Mouse (Mus musculus): ENCODE measurements around the gene Tmed10. TPM values are rescaled to one million over a fixed set of nuclear protein-coding genes. Genes with fewer than 3 reads are reported as not detected.

Tmed10 gene
- total RNA-seq, 1 experiment: 109 TPM

DNA sequence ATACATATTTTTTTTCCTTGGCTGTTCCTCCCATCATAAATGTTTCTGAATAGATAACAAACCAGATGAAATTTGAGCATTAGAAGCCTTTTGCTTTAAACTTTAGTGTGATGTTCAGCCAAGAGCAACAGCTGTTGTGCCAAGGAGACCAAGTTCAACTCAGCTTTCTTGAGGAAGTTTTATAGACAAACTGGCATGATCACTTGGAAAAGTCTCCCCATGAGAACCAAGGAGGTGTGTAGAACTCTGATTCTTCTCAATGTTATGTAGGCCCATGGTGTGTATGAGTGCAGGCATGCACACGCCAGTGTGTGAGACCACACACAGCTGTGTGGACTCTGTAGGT lies 75.8 kb downstream of the Tmed10 start:
- Histone ChIP-seq H3K4me3 (ENCODE audit: insufficient read depth in 1 of 2, low read depth in 1 of 2, low read length in 2 of 2, poor library complexity in 1 of 2, severe bottlenecking in 1 of 2) (no peak overlapping the region), H3K9ac (ENCODE audit: insufficient read depth, low read depth, low read length, poor library complexity, severe bottlenecking) (no peak overlapping the region), H3K36me3 (ENCODE audit: control insufficient read depth, insufficient read depth, low read length, poor library complexity, severe bottlenecking) (peaks cover 13% of the 10 kb centered on the region), H3K9me3 (ENCODE audit: control insufficient read depth, insufficient read depth, low read depth, low read length) (0 out of 2 replicates have a peak, but pooled peaks cover 3% of the 10 kb centered on the region), H3K4me1 (ENCODE audit: control insufficient read depth in 2 of 2, insufficient read depth in 2 of 2, low read length in 2 of 2, poor library complexity in 1 of 2) (peaks cover 0 to 7% of the 10 kb centered on the region in 2 experiments; a peak in 1 of 4 replicates), H3K27ac (ENCODE audit: insufficient read depth, low read depth, low read length, poor library complexity, severe bottlenecking) (no peak overlapping the region)
- no peak for TF ChIP-seq CHD2 (IDR thresholded peaks at IDR 0.05; ENCODE audit: low read depth, low read length)
- TF ChIP-seq MAFK (IDR thresholded peaks at IDR 0.05; ENCODE audit: insufficient read depth, low read depth, low read length): no peak
- TF ChIP-seq ZC3H11A (IDR thresholded peaks at IDR 0.05; ENCODE audit: borderline replicate concordance, low read depth, low read length): no peak
- TF ChIP-seq ZNF384 (IDR thresholded peaks at IDR 0.05; ENCODE audit: low read depth, low read length): no peak
- TF ChIP-seq HCFC1 (IDR thresholded peaks at IDR 0.05; ENCODE audit: borderline replicate concordance, insufficient read depth, low read length): no peak
- in situ Hi-C loops (cut with MboI; ENCODE audit: low sequenced_read_pairs in 2 of 2, unreplicated experiment in 2 of 2): no loop called here
- DNase-seq (ENCODE audit: low read depth, low spot score): no peak

DNA sequence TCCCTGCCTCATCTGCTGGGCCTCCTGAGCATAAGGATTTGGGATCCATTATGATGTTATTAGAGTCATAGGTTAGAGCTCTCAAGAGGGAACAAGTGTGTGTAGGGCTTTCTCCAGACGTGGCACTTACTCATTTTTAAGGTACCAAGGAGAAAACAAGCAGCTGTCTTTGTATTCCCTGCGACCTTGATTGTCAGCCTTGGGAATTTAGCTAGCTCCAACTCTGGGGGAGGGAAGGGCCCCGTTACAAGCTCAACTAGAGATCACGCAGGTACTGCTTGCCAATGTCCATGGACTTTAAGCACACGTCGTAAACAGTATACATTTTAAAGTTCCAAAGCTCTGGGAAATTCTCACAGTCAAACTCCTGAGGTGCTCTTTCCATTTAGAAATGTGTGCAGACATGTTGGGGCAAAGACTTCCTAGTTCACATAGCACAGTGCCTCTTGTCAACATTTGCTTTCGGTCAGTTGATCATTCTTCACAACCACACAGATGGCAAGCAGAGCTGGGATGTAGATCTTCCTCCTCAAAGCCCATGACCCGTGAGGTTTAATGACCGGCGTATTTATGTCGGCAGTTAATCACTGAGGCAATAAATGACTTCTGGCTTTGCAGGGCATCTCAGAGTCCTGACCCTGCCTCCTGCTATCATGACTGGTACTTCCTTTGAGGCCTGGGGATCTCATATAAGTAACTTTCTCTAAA lies 76.4 kb downstream of the Tmed10 start:
- no peak overlapping the region; the same call in 1 of the 2 replicates for H3K27ac ChIP-seq (ENCODE audit: insufficient read depth, low read depth, low read length, poor library complexity, severe bottlenecking)
- in situ Hi-C loops (cut with MboI; ENCODE audit: low sequenced_read_pairs in 2 of 2, unreplicated experiment in 2 of 2): no loop called here
- peaks cover 11% of the 10 kb centered on the region for H3K36me3 ChIP-seq (ENCODE audit: control insufficient read depth, insufficient read depth, low read length, poor library complexity, severe bottlenecking)

GRCm38 (mm10) chr12:85297345-85297997 lies 77.2 kb downstream of the Tmed10 start:
- no peak overlapping the region for H3K27ac ChIP-seq (ENCODE audit: insufficient read depth, low read depth, low read length, poor library complexity, severe bottlenecking)
- TF ChIP-seq ZC3H11A (IDR thresholded peaks at IDR 0.05; ENCODE audit: borderline replicate concordance, low read depth, low read length) (no peak), HCFC1 (IDR thresholded peaks at IDR 0.05; ENCODE audit: borderline replicate concordance, insufficient read depth, low read length) (no peak), MAFK (IDR thresholded peaks at IDR 0.05; ENCODE audit: insufficient read depth, low read depth, low read length) (no peak), ZNF384 (IDR thresholded peaks at IDR 0.05; ENCODE audit: low read depth, low read length) (no peak), CHD2 (IDR thresholded peaks at IDR 0.05; ENCODE audit: low read depth, low read length) (no peak)
- in situ Hi-C loops (cut with MboI; ENCODE audit: low sequenced_read_pairs in 2 of 2, unreplicated experiment in 2 of 2): no loop called here

More for the DNA sequence above, 76.4 kb downstream of the Tmed10 start:
- Histone ChIP-seq H3K4me1 (ENCODE audit: control insufficient read depth in 2 of 2, insufficient read depth in 2 of 2, low read length in 2 of 2, poor library complexity in 1 of 2) (peaks cover 0 to 7% of the 10 kb centered on the region in 2 experiments; a peak in 1 of 4 replicates), H3K4me3 (ENCODE audit: insufficient read depth in 1 of 2, low read depth in 1 of 2, low read length in 2 of 2, poor library complexity in 1 of 2, severe bottlenecking in 1 of 2) (no peak overlapping the region), H3K9me3 (ENCODE audit: control insufficient read depth, insufficient read depth, low read depth, low read length) (0 out of 2 replicates have a peak, but pooled peaks cover 3% of the 10 kb centered on the region), H3K9ac (ENCODE audit: insufficient read depth, low read depth, low read length, poor library complexity, severe bottlenecking) (no peak overlapping the region)
- TF ChIP-seq HCFC1 (IDR thresholded peaks at IDR 0.05; ENCODE audit: borderline replicate concordance, insufficient read depth, low read length) (no peak), ZNF384 (IDR thresholded peaks at IDR 0.05; ENCODE audit: low read depth, low read length) (no peak), CHD2 (IDR thresholded peaks at IDR 0.05; ENCODE audit: low read depth, low read length) (no peak), ZC3H11A (IDR thresholded peaks at IDR 0.05; ENCODE audit: borderline replicate concordance, low read depth, low read length) (no peak), MAFK (IDR thresholded peaks at IDR 0.05; ENCODE audit: insufficient read depth, low read depth, low read length) (no peak)
- DNase-seq (ENCODE audit: low read depth, low spot score): no peak

GRCm38 (mm10) chr12:85296915-85297314 lies 77.7 kb downstream of the Tmed10 start:
- Histone ChIP-seq H3K9me3 (ENCODE audit: control insufficient read depth, insufficient read depth, low read depth, low read length) (0 out of 2 replicates have a peak, but pooled peaks cover 3% of the 10 kb centered on the region), H3K9ac (ENCODE audit: insufficient read depth, low read depth, low read length, poor library complexity, severe bottlenecking) (peak overlapping the region; percentile 49; the same call in 1 of the 2 replicates), H3K4me1 (ENCODE audit: control insufficient read depth in 2 of 2, insufficient read depth in 2 of 2, low read length in 2 of 2, poor library complexity in 1 of 2) (peaks cover 0 to 7% of the 10 kb centered on the region in 2 experiments; a peak in 1 of 4 replicates), H3K36me3 (ENCODE audit: control insufficient read depth, insufficient read depth, low read length, poor library complexity, severe bottlenecking) (peaks cover 11% of the 10 kb centered on the region), H3K27ac (ENCODE audit: insufficient read depth, low read depth, low read length, poor library complexity, severe bottlenecking) (no peak overlapping the region), H3K4me3 (ENCODE audit: insufficient read depth in 1 of 2, low read depth in 1 of 2, low read length in 2 of 2, poor library complexity in 1 of 2, severe bottlenecking in 1 of 2) (no peak overlapping the region)
- in situ Hi-C loops (cut with MboI; ENCODE audit: low sequenced_read_pairs in 2 of 2, unreplicated experiment in 2 of 2): no loop called here
- TF ChIP-seq CHD2 (IDR thresholded peaks at IDR 0.05; ENCODE audit: low read depth, low read length): no peak
- TF ChIP-seq MAFK (IDR thresholded peaks at IDR 0.05; ENCODE audit: insufficient read depth, low read depth, low read length): no peak
- no peak for TF ChIP-seq ZNF384 (IDR thresholded peaks at IDR 0.05; ENCODE audit: low read depth, low read length)
- no peak for TF ChIP-seq HCFC1 (IDR thresholded peaks at IDR 0.05; ENCODE audit: borderline replicate concordance, insufficient read depth, low read length)
- TF ChIP-seq ZC3H11A (IDR thresholded peaks at IDR 0.05; ENCODE audit: borderline replicate concordance, low read depth, low read length): no peak
- no peak for DNase-seq (ENCODE audit: low read depth, low spot score)

More at GRCm38 (mm10) chr12:85297345-85297997, 77.2 kb downstream of the Tmed10 start:
- DNase-seq (ENCODE audit: low read depth, low spot score): no peak
- Histone ChIP-seq H3K9me3 (ENCODE audit: control insufficient read depth, insufficient read depth, low read depth, low read length) (0 out of 2 replicates have a peak, but pooled peaks cover 3% of the 10 kb centered on the region), H3K4me1 (ENCODE audit: control insufficient read depth in 2 of 2, insufficient read depth in 2 of 2, low read length in 2 of 2, poor library complexity in 1 of 2) (peaks cover 0 to 7% of the 10 kb centered on the region in 2 experiments; a peak in 1 of 4 replicates), H3K36me3 (ENCODE audit: control insufficient read depth, insufficient read depth, low read length, poor library complexity, severe bottlenecking) (peaks cover 11% of the 10 kb centered on the region), H3K4me3 (ENCODE audit: insufficient read depth in 1 of 2, low read depth in 1 of 2, low read length in 2 of 2, poor library complexity in 1 of 2, severe bottlenecking in 1 of 2) (no peak overlapping the region), H3K9ac (ENCODE audit: insufficient read depth, low read depth, low read length, poor library complexity, severe bottlenecking) (no peak overlapping the region)
